Mouse (Mus musculus): ENCODE results near the gene Olfr571. TPM values are rescaled to one million over a fixed set of nuclear protein-coding genes. Genes with fewer than 3 reads are reported as not detected.

Gene Olfr571
- polyA plus RNA-seq (2015; fragmentation: Nextera tagmentation; extraction: Ambion mirVana), result not detected in 2 replicates

GRCm38 (mm10) chr7:102917032-102917875 lies at the start of gene Olfr571:
Olfr571 (minus strand) TSS chr7:102917536.
- Histone ChIP-seq H3K36me3 (ENCODE audit: poor library complexity, severe bottlenecking) (no peaks in the 10 kb centered on the region), H3K27ac (no peak within 1 kb of the TSS), H3K4me3 (no peak within 1 kb of the TSS), H3K27me3 (no peaks in the 10 kb centered on the region), H3K4me1 (no peaks in the 10 kb centered on the region), H3K9me3 (replicated peaks) (no peaks in the 10 kb centered on the region), H3K4me2 (no peak within 1 kb of the TSS), H3K9ac (no peak within 1 kb of the TSS)
- ATAC-seq, result no peak
- WGBS, result 55% methylated on average over 4 of the region's 4 CpGs

- Histone ChIP-seq H3K27ac (no peak within 1 kb of the TSS), H3K9me3 (replicated peaks) (no peaks in the 10 kb centered on the region), H3K4me3 (no peak within 1 kb of the TSS), H3K9ac (no peak within 1 kb of the TSS), H3K36me3 (ENCODE audit: poor library complexity, severe bottlenecking) (no peaks in the 10 kb centered on the region), H3K4me1 (no peaks in the 10 kb centered on the region), H3K27me3 (no peaks in the 10 kb centered on the region), H3K4me2 (no peak within 1 kb of the TSS)
- 73% methylated on average over 2 of the region's 2 CpGs for WGBS
- no peak for ATAC-seq
Observed at GRCm38 (mm10) chr7:102962360-102962759, 45.0 kb upstream of the Olfr571 start, which contains the start of gene Olfr576. Olfr576 (plus strand) TSS chr7:102962660.

DNA sequence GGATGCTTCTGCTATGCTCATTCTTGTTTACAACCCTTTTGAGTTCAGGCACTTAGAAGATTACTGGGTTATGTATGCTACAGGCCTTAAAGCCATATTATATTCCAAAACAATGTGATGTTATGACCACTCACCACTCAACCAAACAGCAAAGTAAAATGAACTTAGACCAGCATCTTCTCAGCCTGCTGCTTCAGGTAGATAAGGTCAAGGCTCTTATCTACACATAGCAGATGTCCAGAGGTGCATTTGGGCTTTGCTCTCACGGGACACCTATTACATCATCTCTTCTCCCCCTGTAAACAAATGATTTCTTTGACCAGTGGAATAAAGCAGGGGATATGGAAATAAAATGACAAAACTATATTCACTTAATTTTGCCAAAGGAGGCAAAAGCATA lies 41.3 kb upstream of the Olfr571 start, which contains the start of gene Olfr575:
Gene Olfr575, minus strand, starts transcription at position 183 of the 400 bp plus-strand sequence.
- no peaks in the 10 kb centered on the region for H3K9me3 ChIP-seq (replicated peaks)
- no peak within 1 kb of the TSS for H3K4me2 ChIP-seq
- H3K4me3 ChIP-seq, result no peak within 1 kb of the TSS
- H3K27me3 ChIP-seq, result no peaks in the 10 kb centered on the region
- 78% methylated on average over 1 of the region's 1 CpGs for WGBS
- H3K27ac ChIP-seq, result no peak within 1 kb of the TSS
- no peak for ATAC-seq
- H3K4me1 ChIP-seq, result no peaks in the 10 kb centered on the region
- no peaks in the 10 kb centered on the region for H3K36me3 ChIP-seq (ENCODE audit: poor library complexity, severe bottlenecking)
- no peak within 1 kb of the TSS for H3K9ac ChIP-seq

- Histone ChIP-seq H3K36me3 (ENCODE audit: poor library complexity, severe bottlenecking) (no peaks in the 10 kb centered on the region), H3K4me2 (no peak overlapping the region), H3K9me3 (replicated peaks) (no peaks in the 10 kb centered on the region), H3K4me3 (no peak overlapping the region), H3K9ac (no peak overlapping the region), H3K27me3 (no peaks in the 10 kb centered on the region), H3K4me1 (no peaks in the 10 kb centered on the region), H3K27ac (no peak overlapping the region)
- no peak for ATAC-seq
- 80% methylated on average over 3 of the region's 3 CpGs for WGBS
Observed at GRCm38 (mm10) chr7:102958137-102958536, 40.8 kb upstream of the Olfr571 start.

- H3K27me3 ChIP-seq, result no peaks in the 10 kb centered on the region
Observed at GRCm38 (mm10) chr7:102950732-102951131, 33.4 kb upstream of the Olfr571 start.

GRCm38 (mm10) chr7:102948167-102948566 lies 30.8 kb upstream of the Olfr571 start, which contains the start of gene Olfr574:
Olfr574 (plus strand) TSS chr7:102948467.
- Histone ChIP-seq H3K27me3 (no peaks in the 10 kb centered on the region), H3K9ac (no peak within 1 kb of the TSS), H3K27ac (no peak within 1 kb of the TSS), H3K4me3 (no peak within 1 kb of the TSS), H3K4me1 (no peaks in the 10 kb centered on the region), H3K36me3 (ENCODE audit: poor library complexity, severe bottlenecking) (no peaks in the 10 kb centered on the region), H3K9me3 (replicated peaks) (no peaks in the 10 kb centered on the region), H3K4me2 (no peak within 1 kb of the TSS)
- 97% methylated on average over 1 of the region's 1 CpGs for WGBS
- ATAC-seq, result no peak

More at GRCm38 (mm10) chr7:102950732-102951131, 33.4 kb upstream of the Olfr571 start:
- H3K9me3 ChIP-seq (replicated peaks), result no peaks in the 10 kb centered on the region
- H3K27ac ChIP-seq, result no peak overlapping the region
- H3K4me2 ChIP-seq, result no peak overlapping the region
- no peak overlapping the region for H3K9ac ChIP-seq
- H3K4me1 ChIP-seq, result no peaks in the 10 kb centered on the region
- H3K36me3 ChIP-seq (ENCODE audit: poor library complexity, severe bottlenecking), result no peaks in the 10 kb centered on the region
- ATAC-seq, result no peak
- 74% methylated on average over 1 of the region's 1 CpGs for WGBS
- no peak overlapping the region for H3K4me3 ChIP-seq

DNA sequence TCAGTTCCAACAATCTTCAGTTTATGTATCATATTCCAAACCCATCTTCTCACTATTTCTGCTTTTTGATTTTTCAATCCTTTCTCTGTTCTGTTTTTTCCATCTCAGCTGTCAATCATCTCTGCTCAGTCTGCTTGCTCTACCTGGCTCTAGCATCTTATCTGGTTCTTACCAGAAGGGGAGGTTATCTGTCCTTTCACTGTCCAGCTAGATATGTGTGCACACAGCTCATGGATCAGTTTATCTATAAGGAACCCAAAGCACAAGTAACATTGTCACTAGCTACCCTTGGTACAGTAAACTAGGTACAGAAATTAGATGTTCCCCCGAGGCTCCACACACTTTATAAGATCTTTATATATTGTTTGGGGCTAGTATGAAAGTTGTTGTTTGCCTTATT lies 26.1 kb upstream of the Olfr571 start:
- no peaks in the 10 kb centered on the region for H3K27me3 ChIP-seq
- H3K9ac ChIP-seq, result no peak overlapping the region
- H3K27ac ChIP-seq, result no peak overlapping the region
- no peak overlapping the region for H3K4me3 ChIP-seq
- H3K4me1 ChIP-seq, result no peaks in the 10 kb centered on the region
- no peak overlapping the region for H3K4me2 ChIP-seq
- H3K36me3 ChIP-seq (ENCODE audit: poor library complexity, severe bottlenecking), result no peaks in the 10 kb centered on the region
- 88% methylated on average over 1 of the region's 1 CpGs for WGBS
- ATAC-seq, result no peak
- H3K9me3 ChIP-seq (replicated peaks), result no peaks in the 10 kb centered on the region

DNA sequence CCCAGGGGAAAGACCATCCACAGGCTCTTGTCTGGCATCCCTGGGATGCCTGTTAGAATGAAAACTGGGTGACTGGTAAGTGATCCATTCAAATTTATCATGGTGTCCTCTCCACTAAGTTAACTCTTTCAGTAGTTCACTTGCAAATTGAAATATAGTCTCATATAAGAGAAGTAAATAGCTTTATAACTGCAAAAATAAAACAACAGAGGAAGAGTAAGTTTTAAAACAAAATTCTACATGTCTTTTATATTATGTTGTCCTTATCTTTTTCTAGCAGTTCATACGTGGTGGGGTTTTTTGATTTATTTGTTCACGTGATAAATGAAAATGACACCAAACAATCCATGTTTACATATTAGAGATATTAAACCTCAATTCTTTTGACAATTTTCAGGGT lies 25.1 kb upstream of the Olfr571 start, which contains the start of gene Olfr573-ps1:
Gene Olfr573-ps1, minus strand, starts transcription at position 101 of the 400 bp plus-strand sequence.
- 95% methylated on average over 2 of the region's 2 CpGs for WGBS
- ATAC-seq, result no peak

DNA sequence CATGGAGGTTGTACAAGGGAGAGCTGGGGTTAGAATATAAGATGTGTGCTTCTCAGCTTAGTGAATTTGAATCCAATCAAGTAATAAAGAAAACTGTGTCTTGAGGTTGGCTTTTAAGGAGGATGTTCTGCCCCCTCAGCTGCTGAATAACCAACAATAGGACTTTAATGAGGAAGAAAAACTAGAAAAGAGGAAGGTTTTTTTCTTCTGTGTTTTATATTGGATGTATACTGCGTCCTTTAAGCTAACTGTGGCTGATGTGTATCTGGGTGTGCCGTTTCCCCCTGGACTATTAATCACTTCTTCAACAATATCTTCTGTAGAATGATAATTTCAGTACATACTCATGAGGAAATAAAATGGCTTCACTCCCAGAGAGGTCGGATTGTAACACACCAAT lies 9.8 kb upstream of the Olfr571 start:
- Histone ChIP-seq H3K9ac (no peak overlapping the region), H3K9me3 (replicated peaks) (no peaks in the 10 kb centered on the region), H3K27ac (no peak overlapping the region), H3K27me3 (no peaks in the 10 kb centered on the region), H3K4me1 (no peaks in the 10 kb centered on the region), H3K4me3 (no peak overlapping the region), H3K4me2 (no peak overlapping the region), H3K36me3 (ENCODE audit: poor library complexity, severe bottlenecking) (no peaks in the 10 kb centered on the region)
- no peak for ATAC-seq
- WGBS, result 77% methylated on average over 3 of the region's 3 CpGs

More for the DNA sequence above, 25.1 kb upstream of the Olfr571 start, which contains the start of gene Olfr573-ps1:
- Histone ChIP-seq H3K36me3 (ENCODE audit: poor library complexity, severe bottlenecking) (no peaks in the 10 kb centered on the region), H3K4me3 (no peak within 1 kb of the TSS), H3K27ac (no peak within 1 kb of the TSS), H3K4me1 (no peaks in the 10 kb centered on the region), H3K4me2 (no peak within 1 kb of the TSS), H3K9ac (no peak within 1 kb of the TSS), H3K27me3 (no peaks in the 10 kb centered on the region), H3K9me3 (replicated peaks) (no peaks in the 10 kb centered on the region)

- 72% methylated on average over 1 of the region's 1 CpGs for WGBS
Observed at GRCm38 (mm10) chr7:102924109-102924508, 6.8 kb upstream of the Olfr571 start, which contains the start of gene Olfr572. Olfr572 (plus strand) TSS chr7:102924409.

GRCm38 (mm10) chr7:102919632-102920031 lies 2.3 kb upstream of the Olfr571 start:
- peak; percentile 81 for ATAC-seq
- WGBS, result 18% methylated on average over 1 of the region's 1 CpGs
- Histone ChIP-seq H3K9ac (no peak overlapping the region), H3K4me2 (no peak overlapping the region), H3K27ac (no peak overlapping the region), H3K36me3 (ENCODE audit: poor library complexity, severe bottlenecking) (no peaks in the 10 kb centered on the region), H3K9me3 (replicated peaks) (no peaks in the 10 kb centered on the region), H3K4me3 (no peak overlapping the region), H3K27me3 (no peaks in the 10 kb centered on the region), H3K4me1 (no peaks in the 10 kb centered on the region)

More at GRCm38 (mm10) chr7:102924109-102924508, 6.8 kb upstream of the Olfr571 start, which contains the start of gene Olfr572:
- Histone ChIP-seq H3K9ac (no peak within 1 kb of the TSS), H3K27ac (no peak within 1 kb of the TSS), H3K4me2 (no peak within 1 kb of the TSS), H3K4me1 (no peaks in the 10 kb centered on the region), H3K36me3 (ENCODE audit: poor library complexity, severe bottlenecking) (no peaks in the 10 kb centered on the region), H3K27me3 (no peaks in the 10 kb centered on the region), H3K9me3 (replicated peaks) (no peaks in the 10 kb centered on the region), H3K4me3 (no peak within 1 kb of the TSS)
- ATAC-seq, result no peak

GRCm38 (mm10) chr7:102916405-102916804 lies 931 bp downstream of the Olfr571 start:
- Histone ChIP-seq H3K36me3 (ENCODE audit: poor library complexity, severe bottlenecking) (no peaks in the 10 kb centered on the region), H3K4me1 (no peaks in the 10 kb centered on the region), H3K4me2 (no peak overlapping the region), H3K4me3 (no peak overlapping the region), H3K9me3 (replicated peaks) (no peaks in the 10 kb centered on the region), H3K27me3 (no peaks in the 10 kb centered on the region), H3K27ac (no peak overlapping the region), H3K9ac (no peak overlapping the region)
- 77% methylated on average over 5 of the region's 5 CpGs for WGBS
- no peak for ATAC-seq
